Mouse (Mus musculus): ENCODE measurements at regions not wholly inside any gene's neighbourhood (a gene's known extent, or its start where the extent isn't known, plus 50 kb on each side); places are given as distances from the start of the nearest gene placed in this dataset.

DNA sequence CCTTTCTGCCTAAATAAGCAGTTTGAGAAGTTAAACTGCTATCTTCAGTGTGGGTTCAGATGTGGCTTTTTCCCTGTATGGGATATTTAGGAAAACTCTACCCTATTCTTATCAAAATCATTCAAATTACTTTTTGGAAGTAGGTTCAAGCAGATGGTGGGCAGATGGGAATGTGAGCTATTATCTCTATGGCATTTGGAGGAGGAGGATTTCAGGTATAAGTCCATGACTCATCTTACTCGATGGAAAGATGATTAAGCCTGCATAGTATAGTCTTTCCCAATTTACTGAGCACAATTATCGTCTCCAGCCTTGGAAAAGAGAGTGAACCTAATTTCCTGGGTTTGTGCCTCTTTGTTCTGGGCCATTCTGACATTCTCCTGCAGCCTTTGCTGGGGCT is 1413.2 kb downstream of the D3Ertd751e start:
- no peak for DNase-seq (ENCODE audit: low read depth, low spot score)

DNA sequence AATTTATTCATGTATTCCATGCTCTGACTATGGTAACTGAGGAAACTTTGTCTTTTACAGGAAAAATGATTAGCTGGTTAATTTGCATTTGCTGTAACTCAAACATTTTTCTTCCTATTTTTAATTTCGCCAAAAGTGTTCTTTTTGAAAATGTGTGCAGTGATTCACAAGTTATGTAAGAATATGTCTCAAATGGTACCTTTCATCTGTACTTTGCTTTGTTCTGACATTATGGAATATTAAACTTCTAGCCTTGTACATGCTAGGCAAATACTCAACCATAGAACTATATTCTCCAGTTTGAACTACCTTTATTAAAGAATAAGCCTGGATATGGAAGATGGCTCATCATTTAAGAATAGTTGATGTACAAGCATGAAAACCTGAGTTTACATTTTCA is 1418.1 kb downstream of the D3Ertd751e start:
- no peak for DNase-seq (ENCODE audit: low read depth, low spot score)

DNA sequence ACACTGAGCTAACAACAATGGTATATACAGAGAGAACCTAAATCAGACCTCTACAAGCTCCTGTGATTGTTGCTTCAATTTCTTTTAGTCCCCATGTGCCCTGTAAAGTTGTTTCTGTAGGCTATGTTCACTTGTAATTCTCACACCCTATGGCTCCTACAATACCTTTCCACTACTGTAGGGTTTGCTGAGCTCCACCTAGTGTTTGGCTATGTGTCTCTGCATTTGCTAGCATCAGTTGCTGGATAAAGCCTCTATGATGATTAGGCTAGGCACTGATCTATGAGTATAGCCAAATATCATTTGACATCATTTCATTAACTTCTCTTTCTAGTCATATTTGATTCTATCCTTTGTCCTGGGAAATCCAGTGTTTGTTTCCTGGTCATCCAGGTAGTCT is 1440.4 kb downstream of the D3Ertd751e start:
- peak; percentile 9 for DNase-seq (ENCODE audit: low read depth, low spot score)

DNA sequence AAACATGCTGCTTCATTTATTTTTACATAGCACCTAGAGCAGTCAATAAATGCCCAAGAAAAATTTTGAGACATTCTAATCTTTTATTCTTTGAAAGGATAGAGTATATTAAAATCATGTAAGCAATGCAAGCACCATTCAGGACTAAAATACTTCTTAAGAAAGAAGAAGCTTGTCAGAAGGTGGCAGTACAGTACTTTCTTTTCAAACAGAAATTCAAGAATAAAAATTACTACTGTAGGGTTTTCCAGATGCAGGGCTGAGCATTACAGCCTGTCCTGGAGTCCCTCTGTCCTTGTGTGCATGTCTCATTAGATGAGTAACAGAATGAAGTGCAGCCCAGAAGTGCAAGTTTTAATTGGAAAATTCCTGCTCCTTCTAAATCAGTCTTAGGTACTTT is 1457.5 kb downstream of the D3Ertd751e start:
- no peak for DNase-seq (ENCODE audit: low read depth, low spot score)

DNA sequence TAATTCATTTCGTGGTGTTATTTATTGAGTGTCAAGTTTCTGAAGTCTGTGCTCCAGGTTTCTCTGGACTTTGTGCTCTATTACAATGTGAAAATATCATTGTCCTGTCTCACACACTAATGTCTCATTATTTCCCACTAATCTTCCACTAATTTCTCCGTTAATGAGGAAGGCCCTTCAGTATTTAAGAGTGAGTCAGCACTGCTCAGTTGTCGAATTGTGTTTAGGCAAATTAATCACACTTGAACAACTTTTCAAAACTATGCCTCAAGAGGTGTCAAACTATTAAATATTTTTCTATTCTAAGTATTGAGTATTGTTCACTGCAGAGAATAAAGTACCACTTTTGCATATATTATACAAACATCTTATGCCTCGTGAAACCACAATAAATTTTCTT is 1467.2 kb downstream of the D3Ertd751e start:
- DNase-seq (ENCODE audit: low read depth, low spot score), result no peak

DNA sequence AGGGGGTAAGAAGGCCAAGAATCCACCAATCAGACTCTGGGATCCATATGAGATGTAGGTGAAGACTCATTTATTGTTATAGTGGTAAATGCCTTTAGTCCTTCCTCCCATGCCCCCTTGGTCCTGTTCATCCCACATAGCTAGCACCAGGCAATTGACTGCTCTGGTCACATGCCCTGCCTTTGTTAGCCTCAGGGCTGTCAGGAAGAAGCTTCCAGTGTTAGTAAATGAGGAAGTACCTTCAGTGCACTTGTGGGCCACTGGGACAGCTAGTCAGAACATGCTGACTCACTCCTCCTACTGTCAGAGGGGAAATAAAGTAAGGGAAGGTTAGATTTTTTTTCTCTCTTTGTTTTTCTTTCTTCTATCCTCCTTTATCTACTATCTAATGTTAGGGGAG is 1476.3 kb downstream of the D3Ertd751e start:
- DNase-seq (ENCODE audit: low read depth, low spot score), result no peak

DNA sequence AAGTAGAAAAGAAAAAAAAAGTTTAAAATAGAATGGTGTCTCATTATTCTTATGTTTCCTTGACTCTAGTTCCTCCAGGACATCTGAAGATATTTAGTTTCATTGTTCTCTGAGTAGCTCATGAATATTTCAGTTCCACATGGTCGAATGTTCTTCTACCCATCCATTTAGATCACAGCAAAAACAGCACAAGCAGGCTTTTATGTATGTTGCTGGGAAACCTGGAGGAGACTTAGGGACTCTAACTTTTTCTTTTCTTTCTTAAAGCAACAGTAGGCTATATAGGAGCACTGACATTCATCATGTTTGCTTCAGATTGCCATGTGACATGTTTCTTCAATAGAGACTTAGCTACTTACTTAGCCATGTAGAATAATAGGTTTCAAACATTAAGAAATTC is 1504.2 kb downstream of the D3Ertd751e start:
- no peak for DNase-seq (ENCODE audit: low read depth, low spot score)
